Mouse (Mus musculus): ENCODE data around the gene Slc25a22. TPM values are rescaled to one million over a fixed set of nuclear protein-coding genes. Genes with fewer than 3 reads are reported as not detected.
"Not testable (repeated sequence)": the region's sequence is repeated elsewhere in the genome, so short reads cannot be mapped to it uniquely, and the experiment has no call there.

Gene Slc25a22
- polyA plus RNA-seq, 2 experiments from 2014 or later: 26.8 to 51.1 TPM

GRCm38 (mm10) chr7:141457236-141457635 lies 19.5 kb upstream of the Slc25a22 start:
- ATAC-seq: no peak

- no peak for ATAC-seq
Measured at GRCm38 (mm10) chr7:141456739-141457138, 19.0 kb upstream of the Slc25a22 start.

DNA sequence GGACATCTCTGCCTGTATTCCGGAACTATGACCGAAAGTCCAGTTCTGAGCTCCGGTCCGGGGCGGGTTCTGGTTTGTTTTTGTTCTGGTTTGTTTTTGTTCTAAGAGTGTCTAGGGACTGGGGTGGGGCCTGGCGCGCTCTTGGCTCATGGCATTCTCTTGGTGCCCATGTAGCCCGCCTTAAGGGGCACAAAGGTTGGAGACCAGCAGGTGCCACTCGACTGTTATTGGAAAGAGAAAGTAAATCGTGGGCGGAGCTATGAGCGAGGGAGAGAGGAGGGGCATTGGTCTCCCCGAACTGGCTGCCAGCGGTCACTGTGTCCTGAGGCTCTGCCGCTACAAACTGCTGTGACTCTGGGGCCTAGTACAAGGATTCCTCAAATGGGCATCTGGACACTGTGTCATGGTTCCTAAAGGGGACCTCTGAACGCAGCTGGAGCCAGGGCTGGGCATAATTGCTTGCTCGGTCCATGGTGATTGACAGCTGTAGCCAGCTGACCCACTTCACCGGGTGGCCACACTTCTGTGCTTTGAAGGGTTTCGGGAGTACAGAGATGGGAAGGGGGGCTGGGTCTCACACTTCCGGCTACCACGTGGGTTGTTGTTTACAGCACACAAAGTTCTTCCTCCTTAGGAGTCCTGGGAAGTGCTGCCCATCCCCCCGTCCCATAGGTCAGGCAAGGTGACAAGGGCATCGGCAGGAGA lies 18.1 kb upstream of the Slc25a22 start:
- ATAC-seq: peak; percentile 37

GRCm38 (mm10) chr7:141454967-141455551 lies 17.4 kb upstream of the Slc25a22 start, which contains the start of gene Pnpla2:
Pnpla2 (plus strand) TSS chr7:141455198.
- ATAC-seq: peak; percentile 81

GRCm38 (mm10) chr7:141453636-141454035 lies 15.9 kb upstream of the Slc25a22 start:
- no peak for ATAC-seq

DNA sequence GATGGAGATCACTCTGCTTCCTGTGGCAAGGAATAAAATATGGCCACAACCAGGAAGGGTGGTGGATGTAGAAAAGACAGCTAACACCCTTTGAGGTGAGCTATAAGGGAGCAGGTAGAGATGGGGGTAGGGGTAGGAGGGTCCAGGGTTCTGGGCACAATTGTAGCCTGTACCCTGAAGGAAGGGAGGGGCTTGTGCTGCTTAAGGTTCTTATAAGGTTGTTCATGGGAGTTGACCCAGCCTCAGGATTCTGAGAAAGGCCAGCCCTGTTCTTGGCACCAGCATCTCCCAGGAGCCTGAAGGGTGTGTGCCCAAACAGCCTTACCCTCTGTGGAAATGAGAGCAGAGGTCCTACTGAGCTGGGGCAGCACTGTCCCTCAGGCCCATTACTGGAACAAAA lies 14.2 kb upstream of the Slc25a22 start:
- no peak for ATAC-seq

DNA sequence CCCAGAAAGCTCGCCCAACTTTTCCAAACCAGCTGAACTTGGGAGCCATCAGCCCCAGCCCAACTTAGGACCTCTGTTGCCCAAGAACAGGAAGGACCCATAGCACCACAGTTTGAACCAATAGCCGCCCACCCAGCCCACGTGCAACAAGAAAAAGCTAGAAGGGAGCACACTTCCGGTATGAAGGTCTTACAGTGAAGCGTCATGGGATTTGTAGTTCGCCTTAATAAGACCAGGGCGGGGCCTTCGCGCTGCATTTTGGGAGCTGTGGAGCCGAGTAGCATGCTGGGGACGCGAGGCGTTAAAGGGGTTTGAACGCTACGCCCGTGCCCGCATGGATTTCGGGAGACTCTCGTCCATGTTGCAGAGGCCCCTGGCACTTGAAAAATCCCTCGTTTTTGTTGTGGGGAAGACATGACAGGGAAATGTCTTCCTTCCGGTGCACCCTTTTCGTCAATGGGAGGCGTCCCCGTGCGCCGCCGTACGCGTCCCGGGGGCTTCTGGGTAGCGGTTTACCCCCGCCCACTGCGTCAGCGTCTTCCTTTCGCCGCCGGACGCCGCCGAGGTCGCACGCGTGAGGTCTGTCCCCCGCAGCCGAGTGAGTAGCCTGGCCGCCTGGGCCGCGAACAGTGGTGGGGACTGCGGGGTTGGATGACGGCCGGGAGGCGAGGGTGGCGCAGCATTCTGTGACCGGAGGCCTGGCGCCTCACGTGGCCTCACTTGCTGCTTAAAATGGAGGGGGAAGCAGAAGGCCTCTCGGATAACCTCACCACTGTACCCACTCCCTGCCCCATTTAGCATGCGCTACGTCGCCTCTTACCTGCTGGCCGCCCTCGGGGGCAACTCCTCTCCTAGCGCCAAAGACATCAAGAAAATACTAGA lies 9.7 kb upstream of the Slc25a22 start, which contains the start of gene Rplp2:
Gene Rplp2 (plus strand): TSS at position 261 of the 882 bp plus-strand sequence.
- ATAC-seq: peak; percentile 87

GRCm38 (mm10) chr7:141446374-141446773 lies 8.7 kb upstream of the Slc25a22 start:
- not testable (repeated sequence) for ATAC-seq

DNA sequence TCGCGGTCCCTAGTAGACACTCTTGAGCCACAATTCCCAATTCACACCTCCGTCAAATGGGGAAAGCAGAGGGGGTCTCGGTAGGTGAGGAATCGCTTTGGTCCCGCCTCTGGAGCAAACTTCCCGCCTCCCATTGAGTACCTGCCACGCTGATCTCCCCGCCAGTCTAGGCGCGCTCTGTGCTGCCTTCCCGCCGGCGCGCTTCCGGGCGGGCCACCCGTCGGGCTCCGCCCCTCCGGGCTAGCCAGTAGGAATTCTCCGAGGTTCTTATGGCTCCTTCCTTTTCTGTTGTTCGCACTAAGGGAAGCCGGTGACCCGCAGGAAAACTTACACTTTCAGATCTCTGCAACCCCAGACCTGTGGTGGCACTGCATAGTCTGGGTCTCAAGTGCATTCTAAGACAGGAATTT lies 6.1 kb upstream of the Slc25a22 start, which contains the start of gene Pidd1:
Gene Pidd1 (minus strand): TSS at position 198 of the 410 bp plus-strand sequence.
- peak; percentile 44 for ATAC-seq

DNA sequence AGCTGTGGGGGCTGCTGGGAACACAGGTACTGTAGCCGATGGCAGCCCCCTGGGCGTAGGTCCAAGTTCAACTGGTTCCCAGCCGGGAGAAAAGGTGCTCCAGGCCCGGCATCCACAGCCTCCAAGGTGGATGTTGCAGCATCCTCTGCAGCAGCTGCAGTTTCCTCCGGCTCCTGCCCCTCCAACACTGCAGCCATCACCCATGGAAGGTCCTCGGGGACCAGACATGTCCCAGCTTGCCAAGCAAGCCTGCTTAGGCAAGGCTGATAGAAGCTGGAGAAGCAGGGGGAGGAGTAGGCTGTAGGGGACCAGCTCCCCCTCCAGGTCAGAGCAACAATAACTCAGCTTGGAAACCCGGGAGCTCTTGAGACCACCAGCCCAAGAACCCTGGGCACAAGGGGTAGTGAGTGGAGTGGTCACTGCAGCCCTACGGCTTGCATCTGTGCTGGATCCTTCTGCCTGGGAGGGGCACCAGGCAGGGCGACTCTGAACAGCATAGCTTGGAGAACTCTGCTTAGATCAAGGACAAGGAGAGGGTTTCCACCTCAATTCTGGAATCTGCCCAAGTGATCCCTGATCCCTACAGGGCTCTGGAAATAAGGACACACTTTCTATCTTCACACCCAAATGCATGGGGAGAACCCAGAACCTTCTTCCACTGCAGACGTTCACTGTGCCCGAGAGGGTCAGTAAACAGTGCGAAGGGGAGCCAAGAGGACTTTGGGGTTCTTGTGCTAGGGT lies 5.6 kb upstream of the Slc25a22 start:
- ATAC-seq: no peak

GRCm38 (mm10) chr7:141442199-141442598 lies 4.5 kb upstream of the Slc25a22 start:
- ATAC-seq: no peak

- no peak for ATAC-seq
Measured at GRCm38 (mm10) chr7:141441460-141441859, 3.8 kb upstream of the Slc25a22 start.

DNA sequence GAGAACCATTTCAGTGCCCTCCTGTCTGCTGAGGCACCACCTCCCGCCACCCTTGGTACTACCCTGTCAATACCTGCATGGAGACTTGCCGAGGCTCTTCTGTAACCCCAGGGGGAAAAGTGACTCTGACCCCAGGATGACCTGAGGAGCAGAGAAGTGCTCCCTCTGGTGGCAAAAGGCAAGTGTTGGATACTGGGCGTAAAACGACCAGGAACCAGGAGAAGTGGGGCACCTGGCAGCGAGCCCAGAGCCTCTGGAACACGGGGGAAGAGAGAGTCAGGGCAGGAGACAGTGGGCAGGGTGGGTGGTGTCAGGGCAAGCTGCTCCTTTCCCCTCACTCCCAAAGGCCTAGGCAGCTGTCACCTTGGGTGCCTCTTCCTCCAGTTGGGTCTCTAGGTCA lies 2.9 kb upstream of the Slc25a22 start:
- ATAC-seq: no peak

GRCm38 (mm10) chr7:141439811-141440210 lies 2.1 kb upstream of the Slc25a22 start:
- no peak for ATAC-seq

DNA sequence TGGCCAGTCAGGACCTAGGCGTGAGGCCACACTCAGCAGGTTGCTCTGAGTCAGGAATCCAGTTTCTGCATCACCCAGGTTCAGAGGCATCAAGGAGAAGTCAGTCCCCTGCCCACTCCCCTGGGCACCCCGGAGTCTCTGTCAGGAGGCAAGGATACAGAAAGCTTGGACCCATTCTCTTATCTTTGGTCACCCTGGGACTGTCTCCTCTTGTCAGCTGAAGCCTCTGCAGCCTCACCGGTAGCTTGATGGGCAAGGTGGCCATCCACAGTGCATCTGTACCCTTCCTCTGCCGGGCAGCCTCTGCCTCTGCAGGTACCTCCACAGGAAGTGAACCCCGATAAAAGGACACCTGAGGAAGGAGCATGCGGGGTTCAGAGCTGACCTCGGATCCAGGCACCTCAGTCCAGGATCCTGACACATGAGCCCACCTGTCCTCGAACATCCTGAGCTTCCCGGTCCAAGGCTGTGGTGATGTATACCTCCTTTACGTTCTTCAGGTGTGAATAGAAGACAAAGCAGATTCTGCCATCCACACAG lies 1.5 kb upstream of the Slc25a22 start:
- ATAC-seq: no peak

DNA sequence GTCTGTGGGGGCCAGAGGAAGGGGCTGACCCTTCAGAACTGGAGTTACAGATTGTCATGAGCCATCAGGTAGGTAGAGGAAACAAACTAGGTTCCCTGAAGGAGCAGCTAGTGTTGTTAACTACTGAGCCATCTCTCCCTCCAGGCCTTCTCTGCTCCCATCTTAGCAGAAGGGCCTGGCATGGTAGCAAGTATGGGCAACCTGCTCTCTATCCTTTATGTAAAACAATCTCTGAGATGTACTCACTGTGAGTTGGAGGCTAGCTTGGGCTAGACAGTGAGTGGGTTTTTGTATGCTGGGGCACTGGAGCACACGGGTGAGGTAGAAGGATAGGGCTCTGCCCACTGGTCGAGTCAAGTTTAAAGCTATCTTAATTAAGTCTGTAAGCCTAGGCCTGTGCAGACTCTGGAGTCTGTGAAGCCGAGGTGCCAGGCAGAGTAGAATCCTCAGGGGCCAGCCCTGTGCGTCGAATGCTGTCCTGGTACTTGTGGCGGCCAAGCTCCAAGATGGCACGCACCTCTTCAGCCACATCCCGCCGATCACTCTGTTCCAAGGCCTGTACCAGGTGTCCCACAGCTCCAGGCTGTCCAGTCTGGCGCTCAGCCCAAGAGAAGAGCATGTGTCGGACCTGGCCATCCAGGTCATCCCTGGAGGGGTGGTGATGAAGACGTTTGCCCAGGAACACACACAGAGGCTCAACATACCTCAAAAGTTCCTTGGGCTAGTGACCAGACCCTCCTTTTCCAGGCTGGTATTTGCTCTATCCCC lies 693 bp upstream of the Slc25a22 start:
- no peak for ATAC-seq

GRCm38 (mm10) chr7:141436523-141436892 lies 1.2 kb downstream of the Slc25a22 start:
- ATAC-seq: no peak

- no peak for ATAC-seq
Measured at GRCm38 (mm10) chr7:141435856-141436522, 1.7 kb downstream of the Slc25a22 start.

DNA sequence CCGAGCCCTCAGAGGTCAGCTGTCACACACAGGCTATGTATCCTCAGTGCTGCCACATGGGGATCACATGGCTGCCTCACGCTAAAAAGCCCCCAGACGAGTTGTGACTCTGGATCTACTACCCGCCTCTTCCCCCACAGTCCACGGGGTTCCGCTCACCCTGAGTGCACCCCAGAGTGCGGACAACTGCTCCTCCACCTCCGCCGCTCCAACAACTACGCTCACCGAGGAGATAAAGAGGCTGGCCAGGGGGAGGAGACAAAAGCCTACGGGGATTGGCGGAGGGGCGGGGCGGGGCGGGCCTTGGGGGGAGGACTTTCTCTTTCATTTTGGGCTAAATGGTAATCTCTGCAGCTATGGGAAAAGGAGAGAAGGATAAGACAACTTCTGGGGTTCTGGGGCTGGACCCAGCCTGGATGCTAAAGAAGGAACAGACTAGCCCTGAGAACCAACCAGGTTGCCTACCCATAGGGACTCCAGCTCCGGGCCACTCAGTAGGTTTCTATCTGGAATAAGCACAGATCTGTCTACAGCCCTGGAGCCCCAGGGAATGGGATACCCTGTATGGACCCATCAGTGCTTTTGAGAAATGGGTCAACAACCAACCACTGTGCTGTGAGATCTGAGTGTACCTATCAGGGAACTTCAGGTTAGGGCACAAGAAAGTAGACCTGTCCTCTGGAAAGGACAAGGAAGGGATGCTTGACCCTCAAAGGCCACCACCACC lies 2.4 kb downstream of the Slc25a22 start:
- peak; percentile 64 for ATAC-seq

- ATAC-seq: no peak
Measured at GRCm38 (mm10) chr7:141434464-141434863, 3.2 kb downstream of the Slc25a22 start.

All from activated CD4-positive, CD25-positive, alpha-beta regulatory T cell, adult 4 months (primary cell).